Mouse (Mus musculus) liver, adult 2 months (tissue): Measurements from ENCODE around the gene Cyp2d22.

Experiments
- CTCF ChIP-seq: fragments of 200-500 bp; IDR thresholded peaks from 2 replicates; pipeline ENCODE4 v1.5.1; 2011; ENCODE audit warnings: low read depth, low read length, control low read depth
- POLR2A ChIP-seq: fragments of 200-500 bp; IDR thresholded peaks from 2 replicates; pipeline ENCODE4 v1.6.1; 2011; ENCODE audit warnings: low read length, control low read depth; ENCODE audit not compliant: insufficient read depth; ENCODE audit errors: extremely low read depth

DNA sequence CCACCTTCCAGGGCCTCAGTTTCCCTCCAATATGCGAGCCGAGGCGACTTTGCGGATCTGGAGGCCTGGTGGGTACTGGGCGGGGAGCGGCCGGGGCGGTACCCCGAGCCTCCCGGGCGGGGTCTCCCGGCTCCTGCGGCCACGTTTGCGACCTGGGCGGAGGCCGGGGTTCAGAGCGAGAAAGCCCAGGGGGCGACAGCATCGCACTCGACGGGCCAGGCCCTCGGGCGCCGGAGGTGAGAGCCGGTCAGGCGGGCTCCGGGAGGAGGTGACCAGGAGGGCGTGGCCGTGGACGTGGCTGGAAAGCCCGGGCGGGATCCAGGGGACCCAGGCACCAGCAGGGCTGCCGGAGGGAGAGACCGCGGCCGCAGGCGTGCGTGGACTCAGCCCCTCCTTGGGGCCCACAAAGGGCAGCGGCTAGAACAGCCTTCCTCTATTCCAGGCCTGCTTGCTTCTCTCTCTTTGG is 39.0 kb downstream of the Cyp2d22 start:
- TF ChIP-seq POLR2A (no peak), CTCF (no peak)
